Mouse (Mus musculus): ENCODE data around the gene Fat3. TPM values are rescaled to one million over a fixed set of nuclear protein-coding genes. Genes with fewer than 3 reads are reported as not detected.

Gene Fat3
- polyA plus RNA-seq, 1 experiment, result not detected

DNA sequence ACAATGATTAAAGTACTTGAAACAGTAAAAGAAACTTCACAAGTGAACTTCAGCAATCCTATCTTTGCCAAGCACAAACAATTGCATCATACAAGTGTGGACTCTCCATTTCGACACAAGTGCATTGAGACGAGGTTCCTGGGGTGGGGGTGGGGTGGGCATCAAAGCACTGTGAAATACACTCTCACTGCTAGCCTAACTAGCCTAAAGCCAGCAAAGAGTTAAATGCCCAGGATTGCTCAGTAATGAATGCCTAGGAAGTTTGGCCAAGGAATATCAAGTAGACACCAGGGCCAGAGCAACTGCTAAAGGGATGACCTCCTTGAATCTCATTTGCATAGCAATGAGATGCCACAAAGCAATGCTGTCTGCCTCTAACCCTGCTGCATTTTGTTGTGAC lies 16.3 kb downstream of the Fat3 start:
- TF ChIP-seq GATA1 (IDR thresholded peaks at IDR 0.05; ENCODE audit: low read length), result no peak

GRCm38 (mm10) chr9:16461491-16461890 lies 39.6 kb downstream of the Fat3 start:
- no peak for TF ChIP-seq GATA1 (IDR thresholded peaks at IDR 0.05; ENCODE audit: low read length)

DNA sequence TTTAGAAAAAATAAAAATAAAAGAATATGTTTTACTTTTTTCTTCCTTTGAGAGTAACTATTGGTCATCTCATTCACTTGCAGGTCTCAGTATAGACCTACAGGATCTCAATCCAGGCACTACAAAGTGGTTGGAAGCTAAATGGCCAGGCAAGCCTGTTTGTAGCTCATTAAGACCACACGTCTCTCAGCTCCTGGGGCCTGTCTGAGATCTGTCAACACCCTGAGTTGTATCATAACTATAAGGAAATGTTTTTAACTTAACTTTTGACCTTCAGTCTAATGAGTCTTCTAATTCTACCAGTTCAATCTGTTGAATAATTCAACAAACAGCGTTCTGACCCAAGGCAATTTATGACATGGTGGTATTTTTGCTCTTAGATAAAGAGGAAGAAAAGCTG lies 40.5 kb downstream of the Fat3 start:
- no peak for TF ChIP-seq GATA1 (IDR thresholded peaks at IDR 0.05; ENCODE audit: low read length)

DNA sequence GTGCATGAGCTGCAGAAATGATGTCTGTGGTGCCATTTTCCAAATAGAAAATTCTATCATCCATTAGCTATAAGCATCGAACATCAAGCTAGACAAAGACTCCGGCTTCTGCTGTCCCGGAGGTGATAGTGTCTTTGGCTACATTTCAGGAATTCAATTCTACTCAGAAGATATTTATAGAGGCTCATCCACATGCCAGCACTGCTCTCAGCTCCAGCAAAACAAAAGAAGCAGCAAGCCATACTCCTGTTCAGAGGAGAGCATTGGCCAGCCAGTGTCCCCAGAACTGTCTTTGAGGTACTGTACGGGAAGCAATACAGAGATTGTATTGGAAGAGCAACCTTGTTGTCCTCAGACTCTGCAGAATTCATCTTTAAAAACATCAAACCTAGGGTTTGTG lies 59.2 kb downstream of the Fat3 start:
- TF ChIP-seq GATA1 (IDR thresholded peaks at IDR 0.05; ENCODE audit: low read length), result no peak

DNA sequence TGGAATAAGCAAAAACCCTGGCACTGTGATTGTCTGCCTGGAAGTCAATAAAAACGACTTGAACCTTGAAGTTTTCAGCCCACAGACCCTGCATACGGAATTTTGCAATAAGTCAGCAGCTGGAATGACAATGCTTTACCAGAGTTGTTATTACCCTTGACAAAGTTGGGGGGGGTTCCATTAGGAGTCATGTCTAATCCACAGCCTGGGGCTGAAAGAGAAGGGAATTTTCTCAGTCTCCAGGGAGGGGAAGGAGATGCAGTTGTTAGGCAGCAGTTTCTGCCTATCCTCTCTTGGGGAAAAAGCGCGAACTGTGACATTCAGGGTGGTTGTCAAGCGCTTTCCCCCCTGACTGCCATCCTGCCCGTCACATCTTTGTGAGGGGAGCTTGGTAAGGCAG lies 60.4 kb downstream of the Fat3 start:
- TF ChIP-seq GATA1 (IDR thresholded peaks at IDR 0.05; ENCODE audit: low read length), result no peak

DNA sequence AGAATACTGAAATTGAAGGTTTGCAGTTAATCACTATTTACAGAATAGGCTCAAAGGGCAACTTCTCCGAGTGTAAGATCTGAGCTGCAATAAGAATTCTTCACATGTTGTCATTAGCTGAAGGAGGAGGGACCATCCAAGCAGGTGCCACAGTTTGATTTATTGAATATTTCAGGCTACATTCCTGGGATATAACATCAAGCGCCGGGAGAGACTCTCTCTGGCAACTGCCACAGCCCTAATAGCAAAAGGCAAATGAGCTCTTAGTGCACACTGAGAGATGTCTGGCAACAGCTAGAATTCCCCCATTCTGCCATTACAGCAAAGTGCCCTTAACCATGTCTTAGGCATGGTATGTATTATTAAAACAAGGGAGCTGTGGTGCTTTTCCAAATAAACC lies 61.1 kb downstream of the Fat3 start:
- no peak for TF ChIP-seq GATA1 (IDR thresholded peaks at IDR 0.05; ENCODE audit: low read length)

- TF ChIP-seq GATA1 (IDR thresholded peaks at IDR 0.05; ENCODE audit: low read length), result no peak
Observed at GRCm38 (mm10) chr9:16437805-16438204, 63.3 kb downstream of the Fat3 start.

- no peak for TF ChIP-seq GATA1 (IDR thresholded peaks at IDR 0.05; ENCODE audit: low read length)
Observed at GRCm38 (mm10) chr9:16428589-16428988, 72.5 kb downstream of the Fat3 start.

DNA sequence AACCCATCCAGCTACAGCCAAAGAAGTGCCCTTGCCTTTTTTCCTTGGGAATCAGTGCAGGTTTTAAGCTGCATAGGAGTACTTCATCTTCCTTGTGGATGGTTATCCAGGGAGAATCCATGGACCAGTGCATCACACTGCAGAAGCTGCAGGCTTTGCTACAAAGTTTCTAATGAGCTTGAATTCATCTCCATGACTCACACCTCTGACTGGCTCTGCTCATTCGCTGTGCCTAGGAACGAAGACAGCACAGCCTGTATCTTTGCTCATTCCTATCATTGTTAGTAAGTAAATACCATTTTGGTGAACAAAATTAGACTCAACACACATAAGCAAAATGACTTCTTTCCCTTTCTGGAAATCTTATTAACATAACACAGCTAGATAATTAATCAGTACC lies 78.4 kb downstream of the Fat3 start:
- no peak for TF ChIP-seq GATA1 (IDR thresholded peaks at IDR 0.05; ENCODE audit: low read length)

DNA sequence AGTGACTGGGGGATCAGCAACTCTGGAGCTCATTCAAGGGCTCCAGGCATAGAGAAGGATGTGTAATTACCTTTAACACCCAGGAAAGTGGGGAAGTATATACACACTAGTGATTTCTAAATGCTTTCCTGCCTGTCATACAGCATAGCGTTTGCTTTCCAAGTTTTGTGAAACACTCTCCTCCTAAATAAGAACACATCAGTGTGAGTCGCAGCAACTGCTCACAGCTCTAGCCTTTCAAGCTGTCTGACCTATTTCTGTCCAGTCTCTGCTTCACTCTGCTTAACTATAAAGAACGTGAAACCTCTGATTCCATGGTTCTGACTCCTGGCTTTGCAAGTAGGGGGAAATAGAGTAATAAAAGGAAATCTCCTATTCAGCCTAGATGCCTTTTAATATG lies 98.3 kb downstream of the Fat3 start:
- TF ChIP-seq GATA1 (IDR thresholded peaks at IDR 0.05; ENCODE audit: low read length), result no peak

DNA sequence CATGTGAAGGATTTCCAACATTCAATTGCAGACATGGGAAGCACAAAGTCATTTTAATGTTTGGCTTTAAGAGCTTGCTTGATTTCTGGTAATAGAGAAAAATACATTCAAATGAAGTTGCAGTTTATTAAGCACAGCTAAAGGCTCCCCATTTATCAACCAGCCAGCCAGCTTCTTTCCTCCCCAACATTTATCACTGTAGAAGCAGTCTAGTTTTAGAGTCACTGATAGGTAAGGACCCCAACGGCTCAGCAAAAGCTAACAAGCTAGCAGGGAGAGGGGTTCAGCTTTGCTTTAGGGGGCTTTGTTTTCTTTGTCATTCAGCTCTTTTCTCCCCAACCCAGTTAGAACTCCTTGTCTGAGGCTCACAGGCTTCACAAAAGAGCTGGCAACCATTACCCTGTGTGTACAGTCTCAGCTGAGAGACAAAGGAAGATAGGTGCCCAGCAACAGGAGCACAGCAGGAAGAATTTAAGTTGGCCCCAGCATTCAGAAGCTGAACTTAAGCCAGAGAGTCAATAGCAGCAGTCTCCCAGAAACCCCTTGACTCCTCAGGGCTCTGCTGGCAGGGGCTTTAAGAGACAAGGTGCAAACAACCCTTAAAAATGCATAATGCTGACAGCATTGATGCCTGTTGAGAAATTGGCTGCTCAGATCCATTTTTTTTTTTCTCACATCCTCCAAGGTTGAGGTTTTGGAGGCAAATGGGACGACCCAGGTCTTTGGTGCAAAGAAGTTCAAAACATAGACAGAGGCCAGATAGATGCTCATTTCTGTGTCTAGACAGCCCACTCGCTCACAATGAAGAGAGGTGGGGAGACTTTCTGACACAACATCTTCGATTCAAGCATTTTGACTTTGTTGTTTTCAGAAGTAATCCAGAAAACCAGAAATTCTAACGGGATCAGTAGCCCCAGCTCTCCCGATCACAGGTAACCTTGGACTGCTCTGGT lies 102.1 kb downstream of the Fat3 start:
- TF ChIP-seq GATA1 (IDR thresholded peaks at IDR 0.05; ENCODE audit: low read length), result no peak

DNA sequence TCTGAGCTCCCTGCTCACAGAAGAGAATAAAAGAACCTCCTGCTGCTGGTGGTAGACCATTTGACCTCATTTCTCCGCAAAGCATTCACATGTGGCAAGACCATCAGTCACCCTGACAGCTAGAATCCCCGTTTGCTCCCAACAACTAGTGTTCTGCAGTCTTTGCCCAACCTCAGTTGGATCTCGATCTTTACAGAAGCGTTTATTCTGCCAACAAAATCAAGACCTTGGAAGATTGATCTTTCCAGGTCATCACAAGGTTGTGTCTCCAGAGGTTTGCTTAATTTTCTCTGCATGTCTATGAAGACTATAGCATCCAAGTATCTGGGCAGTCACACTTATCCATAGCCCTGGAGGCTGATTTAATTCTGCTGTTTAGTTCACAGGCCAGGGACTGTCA lies 111.9 kb downstream of the Fat3 start:
- TF ChIP-seq GATA1 (IDR thresholded peaks at IDR 0.05; ENCODE audit: low read length), result no peak

DNA sequence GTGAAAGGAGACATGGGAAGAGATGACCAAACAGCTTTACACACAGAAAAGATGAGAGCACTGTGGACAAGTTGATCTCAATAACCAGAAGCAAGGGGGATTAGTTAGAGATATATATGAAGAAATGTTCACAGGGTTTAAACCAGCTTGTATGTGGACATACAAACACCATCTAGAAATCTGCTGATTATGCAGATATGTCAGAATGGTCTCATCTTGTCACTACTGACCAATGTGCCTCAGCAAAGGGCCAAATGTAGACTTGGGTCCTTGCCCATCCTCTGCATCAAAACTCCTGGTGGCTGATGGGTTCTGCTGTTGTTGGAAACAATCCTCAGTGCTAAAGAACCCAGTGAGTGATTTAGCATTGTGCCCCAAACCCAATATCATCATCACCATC lies 113.6 kb downstream of the Fat3 start:
- no peak for TF ChIP-seq GATA1 (IDR thresholded peaks at IDR 0.05; ENCODE audit: low read length)

DNA sequence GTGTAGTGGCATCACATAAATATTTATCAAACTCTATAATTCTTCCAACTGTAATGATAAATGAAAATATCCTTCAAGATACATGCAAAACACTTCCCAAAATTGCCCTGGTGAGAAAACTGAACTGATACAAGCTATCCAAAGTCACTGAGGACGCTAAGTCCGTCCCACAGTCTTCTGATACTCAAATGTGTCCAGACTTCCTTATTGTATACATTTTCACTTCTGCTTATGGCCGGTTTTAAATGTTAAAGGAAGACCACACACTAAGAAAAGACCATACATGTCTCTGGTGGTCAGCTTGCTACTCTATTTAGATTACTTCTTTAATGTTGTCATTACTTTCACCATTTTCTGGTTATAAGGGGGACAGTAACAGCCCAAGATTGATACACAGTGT lies 137.4 kb downstream of the Fat3 start:
- TF ChIP-seq GATA1 (IDR thresholded peaks at IDR 0.05; ENCODE audit: low read length), result no peak

GRCm38 (mm10) chr9:16361811-16362210 lies 139.3 kb downstream of the Fat3 start:
- TF ChIP-seq GATA1 (IDR thresholded peaks at IDR 0.05; ENCODE audit: low read length), result no peak

- TF ChIP-seq GATA1 (IDR thresholded peaks at IDR 0.05; ENCODE audit: low read length), result no peak
Observed at GRCm38 (mm10) chr9:16356636-16357035, 144.4 kb downstream of the Fat3 start.

DNA sequence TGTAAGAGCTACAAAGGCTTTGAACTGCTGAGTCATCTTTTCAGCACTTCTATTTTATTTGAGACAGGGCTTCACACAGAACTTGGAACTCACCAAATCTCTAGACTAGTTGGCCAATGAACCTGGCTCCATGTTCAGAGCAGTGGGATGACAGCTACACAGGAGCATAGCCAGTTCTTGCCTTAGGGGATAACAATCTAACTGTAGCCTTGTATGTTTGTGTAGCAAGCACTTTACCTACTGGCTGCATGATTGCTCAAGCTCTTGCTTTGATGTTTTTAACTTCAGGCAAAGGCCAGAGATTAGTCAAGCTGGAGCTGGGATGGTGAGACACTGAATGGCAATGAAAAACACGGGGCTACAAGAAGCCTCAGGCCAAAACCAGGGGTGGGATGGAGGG lies 146.2 kb downstream of the Fat3 start:
- no peak for TF ChIP-seq GATA1 (IDR thresholded peaks at IDR 0.05; ENCODE audit: low read length)

Data from G1E-ER4 (cell line).